Mouse (Mus musculus) thymus, adult 2 months (tissue): ENCODE results near the gene Pls1. TPM values are rescaled to one million over a fixed set of nuclear protein-coding genes. Genes with fewer than 3 reads are reported as not detected.

Source experiments
- DNase-seq: peaks from one replicate; pipeline ENCODE4 v3.0.0; 2021
- H3K27ac ChIP-seq: fragments of 200-500 bp; 2 replicates; pipeline ENCODE4 v1.5.1; 2012; ENCODE audit warnings: low read length, control low read depth; ENCODE audit not compliant: control insufficient read depth, insufficient read depth
- H3K27me3 ChIP-seq: fragments of 200-500 bp; 2 replicates; pipeline ENCODE4 v1.6.1; 2012; ENCODE audit warnings: mild to moderate bottlenecking, low read length, moderate library complexity, mixed read lengths; ENCODE audit not compliant: control insufficient read depth, insufficient read depth
- H3K36me3 ChIP-seq: fragments of 200-500 bp; 2 replicates; pipeline ENCODE4 v1.6.1; 2012; ENCODE audit warnings: mild to moderate bottlenecking, low read length, moderate library complexity; ENCODE audit not compliant: control insufficient read depth, insufficient read depth
- H3K4me1 ChIP-seq: fragments of 200-500 bp; replicated peaks from 2 replicates; pipeline ENCODE4 v1.6.1; 2012; ENCODE audit warnings: low read length; ENCODE audit not compliant: control insufficient read depth, insufficient read depth
- H3K4me3 ChIP-seq: fragments of 200-500 bp; 2 replicates; pipeline ENCODE4 v1.5.1; 2012; ENCODE audit warnings: mild to moderate bottlenecking, low read length, control low read depth, moderate library complexity; ENCODE audit not compliant: control insufficient read depth, insufficient read depth
- CTCF ChIP-seq: fragments of 200-500 bp; IDR thresholded peaks from 2 replicates; pipeline ENCODE4 v1.5.1; 2012; ENCODE audit warnings: mild to moderate bottlenecking, control low read depth, low read length, moderate library complexity, borderline replicate concordance; ENCODE audit not compliant: control insufficient read depth, poor library complexity, insufficient read depth; ENCODE audit errors: extremely low read depth
- POLR2A ChIP-seq: fragments of 200-500 bp; IDR thresholded peaks from 2 replicates; pipeline ENCODE4 v1.6.1; 2012; ENCODE audit warnings: mild to moderate bottlenecking, low read length, control low read depth, moderate library complexity; ENCODE audit not compliant: control insufficient read depth, poor library complexity, insufficient read depth; ENCODE audit errors: extremely low read depth
- WGBS: fragments of 180-500 bp; shearing (Covaris S2); methylation state at CpG from one replicate; pipeline ENCODE4 v1.1.7; 2018; 5-methylcytosine and 5-hydroxymethylcytosine counted together
- polyA plus RNA-seq: library from polyadenylated mRNA; depleted of rRNA; stranded (reverse); fragments of >200 nt; gene quantifications from 2 replicates; pipeline ENCODE4 v1.2.3, GENCODE M21; 2012

Gene Pls1
- polyA plus RNA-seq, 1 experiment = 1.1 TPM

- H3K4me1 ChIP-seq = no peaks in the 10 kb centered on the region
- no peak overlapping the region for H3K4me3 ChIP-seq
- DNase-seq = no peak
- no peaks in the 10 kb centered on the region for H3K27me3 ChIP-seq
- TF ChIP-seq POLR2A (no peak), CTCF (no peak)
- WGBS = 93% methylated on average over 4 of the region's 4 CpGs
- H3K27ac ChIP-seq = no peak overlapping the region
- no peaks in the 10 kb centered on the region for H3K36me3 ChIP-seq
Observed at GRCm38 (mm10) chr9:95809596-95809995, 35.5 kb downstream of the Pls1 start.

- H3K36me3 ChIP-seq = no peaks in the 10 kb centered on the region
- H3K27ac ChIP-seq = no peak overlapping the region
- DNase-seq = no peak
- H3K27me3 ChIP-seq = no peaks in the 10 kb centered on the region
- WGBS = 97% methylated on average over 12 of the region's 12 CpGs
- TF ChIP-seq POLR2A = no peak
- TF ChIP-seq CTCF = no peak
- H3K4me1 ChIP-seq = no peaks in the 10 kb centered on the region
- H3K4me3 ChIP-seq = no peak overlapping the region
Observed at GRCm38 (mm10) chr9:95805449-95805848, 39.7 kb downstream of the Pls1 start.

- no peak overlapping the region for H3K27ac ChIP-seq
- H3K36me3 ChIP-seq = no peaks in the 10 kb centered on the region
- WGBS = 66% methylated on average over 3 of the region's 3 CpGs
- H3K4me3 ChIP-seq = no peak overlapping the region
- TF ChIP-seq POLR2A (no peak), CTCF (no peak)
- H3K4me1 ChIP-seq = no peaks in the 10 kb centered on the region
- no peak for DNase-seq
- H3K27me3 ChIP-seq = no peaks in the 10 kb centered on the region
Observed at GRCm38 (mm10) chr9:95803783-95804182, 41.3 kb downstream of the Pls1 start.

- no peak for DNase-seq
- Histone ChIP-seq H3K27ac (no peak overlapping the region), H3K4me3 (no peak overlapping the region), H3K36me3 (no peaks in the 10 kb centered on the region), H3K4me1 (no peaks in the 10 kb centered on the region), H3K27me3 (no peaks in the 10 kb centered on the region)
- WGBS = 83% methylated on average over 10 of the region's 10 CpGs
- no peak for TF ChIP-seq POLR2A
Observed at GRCm38 (mm10) chr9:95801610-95802451, 43.3 kb downstream of the Pls1 start.

GRCm38 (mm10) chr9:95796323-95796722 lies 48.8 kb downstream of the Pls1 start:
- 94% methylated on average over 2 of the region's 2 CpGs for WGBS

GRCm38 (mm10) chr9:95795844-95796243 lies 49.3 kb downstream of the Pls1 start:
- WGBS = 83% methylated on average over 5 of the region's 5 CpGs
- Histone ChIP-seq H3K4me3 (no peak overlapping the region), H3K27ac (no peak overlapping the region), H3K36me3 (no peaks in the 10 kb centered on the region), H3K27me3 (no peaks in the 10 kb centered on the region), H3K4me1 (no peaks in the 10 kb centered on the region)
- no peak for DNase-seq
- no peak for TF ChIP-seq CTCF
- TF ChIP-seq POLR2A = no peak

More at GRCm38 (mm10) chr9:95796323-95796722, 48.8 kb downstream of the Pls1 start:
- Histone ChIP-seq H3K4me1 (no peaks in the 10 kb centered on the region), H3K27me3 (no peaks in the 10 kb centered on the region), H3K4me3 (no peak overlapping the region), H3K36me3 (no peaks in the 10 kb centered on the region), H3K27ac (no peak overlapping the region)
- no peak for DNase-seq
- TF ChIP-seq CTCF (no peak), POLR2A (no peak)

- WGBS = 93% methylated on average over 2 of the region's 2 CpGs
- TF ChIP-seq CTCF (no peak), POLR2A (no peak)
- no peaks in the 10 kb centered on the region for H3K27me3 ChIP-seq
- no peaks in the 10 kb centered on the region for H3K36me3 ChIP-seq
- H3K4me3 ChIP-seq = no peak overlapping the region
- no peak for DNase-seq
- H3K4me1 ChIP-seq = no peaks in the 10 kb centered on the region
- H3K27ac ChIP-seq = no peak overlapping the region
Observed at GRCm38 (mm10) chr9:95795077-95795784, 49.9 kb downstream of the Pls1 start.
